Mouse (Mus musculus): ENCODE results near the gene Ttc8. TPM values are rescaled to one million over a fixed set of nuclear protein-coding genes. Genes with fewer than 3 reads are reported as not detected.

Gene Ttc8
- polyA plus RNA-seq, 1 experiment from 2014 or later = 6.9 TPM

- no peaks in the 10 kb centered on the region for H3K9me3 ChIP-seq (ENCODE audit: control insufficient read depth)
- no peak overlapping the region for H3K4me3 ChIP-seq (ENCODE audit: low read depth, low read length)
- no peak overlapping the region for H3K27ac ChIP-seq (ENCODE audit: low read depth, low read length)
- H3K27me3 ChIP-seq (replicated peaks; ENCODE audit: control insufficient read depth, insufficient read depth, low read length) = no peaks in the 10 kb centered on the region
- WGBS = 83% methylated on average over 4 of the region's 4 CpGs
- H3K36me3 ChIP-seq (ENCODE audit: control insufficient read depth, insufficient read depth) = no peaks in the 10 kb centered on the region
- H3K9ac ChIP-seq (ENCODE audit: low read depth, low read length) = no peak overlapping the region
- no peak for TF ChIP-seq CTCF (IDR thresholded peaks at IDR 0.05; ENCODE audit: low read depth)
- no peak overlapping the region for H3K4me2 ChIP-seq (replicated peaks; ENCODE audit: low read depth)
- ATAC-seq = no peak
- H3K4me1 ChIP-seq (replicated peaks; ENCODE audit: control insufficient read depth, insufficient read depth, low read length) = no peaks in the 10 kb centered on the region
Measured at GRCm38 (mm10) chr12:98961415-98961814, 41.0 kb downstream of the Ttc8 start.

GRCm38 (mm10) chr12:98965441-98966135 is 45.2 kb downstream of the Ttc8 start:
- Histone ChIP-seq H3K4me2 (replicated peaks; ENCODE audit: low read depth) (no peak overlapping the region), H3K4me3 (ENCODE audit: low read depth, low read length) (no peak overlapping the region), H3K4me1 (replicated peaks; ENCODE audit: control insufficient read depth, insufficient read depth, low read length) (no peaks in the 10 kb centered on the region), H3K27me3 (replicated peaks; ENCODE audit: control insufficient read depth, insufficient read depth, low read length) (no peaks in the 10 kb centered on the region), H3K9me3 (ENCODE audit: control insufficient read depth) (no peaks in the 10 kb centered on the region), H3K9ac (ENCODE audit: low read depth, low read length) (no peak overlapping the region), H3K36me3 (ENCODE audit: control insufficient read depth, insufficient read depth) (no peaks in the 10 kb centered on the region), H3K27ac (ENCODE audit: low read depth, low read length) (no peak overlapping the region)
- 60% methylated on average over 4 of the region's 4 CpGs for WGBS
- ATAC-seq = peak; percentile 78
- no peak for TF ChIP-seq CTCF (IDR thresholded peaks at IDR 0.05; ENCODE audit: low read depth)

GRCm38 (mm10) chr12:98972291-98972690 is 51.9 kb downstream of the Ttc8 start:
- no peak for ATAC-seq
- no peak overlapping the region for H3K27ac ChIP-seq (ENCODE audit: low read depth, low read length)
- H3K27me3 ChIP-seq (replicated peaks; ENCODE audit: control insufficient read depth, insufficient read depth, low read length) = no peaks in the 10 kb centered on the region
- no peaks in the 10 kb centered on the region for H3K9me3 ChIP-seq (ENCODE audit: control insufficient read depth)
- no peak overlapping the region for H3K4me3 ChIP-seq (ENCODE audit: low read depth, low read length)
- H3K4me2 ChIP-seq (replicated peaks; ENCODE audit: low read depth) = no peak overlapping the region
- H3K36me3 ChIP-seq (ENCODE audit: control insufficient read depth, insufficient read depth) = peaks cover 6% of the 10 kb centered on the region; the same call in 1 of the 2 replicates
- H3K9ac ChIP-seq (ENCODE audit: low read depth, low read length) = no peak overlapping the region
- WGBS = 96% methylated on average over 3 of the region's 3 CpGs
- H3K4me1 ChIP-seq (replicated peaks; ENCODE audit: control insufficient read depth, insufficient read depth, low read length) = no peaks in the 10 kb centered on the region
- TF ChIP-seq CTCF (IDR thresholded peaks at IDR 0.05; ENCODE audit: low read depth) = no peak

GRCm38 (mm10) chr12:98973461-98973860 is 53.1 kb downstream of the Ttc8 start:
- H3K27ac ChIP-seq (ENCODE audit: low read depth, low read length) = no peak overlapping the region
- H3K4me3 ChIP-seq (ENCODE audit: low read depth, low read length) = no peak overlapping the region
- no peak overlapping the region for H3K9ac ChIP-seq (ENCODE audit: low read depth, low read length)
- no peak overlapping the region for H3K4me2 ChIP-seq (replicated peaks; ENCODE audit: low read depth)
- WGBS = 87% methylated on average over 10 of the region's 10 CpGs
- no peak for TF ChIP-seq CTCF (IDR thresholded peaks at IDR 0.05; ENCODE audit: low read depth)
- H3K27me3 ChIP-seq (replicated peaks; ENCODE audit: control insufficient read depth, insufficient read depth, low read length) = no peaks in the 10 kb centered on the region
- no peak for ATAC-seq
- H3K9me3 ChIP-seq (ENCODE audit: control insufficient read depth) = no peaks in the 10 kb centered on the region
- H3K36me3 ChIP-seq (ENCODE audit: control insufficient read depth, insufficient read depth) = peaks cover 6% of the 10 kb centered on the region; the same call in 1 of the 2 replicates
- no peaks in the 10 kb centered on the region for H3K4me1 ChIP-seq (replicated peaks; ENCODE audit: control insufficient read depth, insufficient read depth, low read length)

GRCm38 (mm10) chr12:98974157-98974804 is 53.9 kb downstream of the Ttc8 start:
- Histone ChIP-seq H3K9ac (ENCODE audit: low read depth, low read length) (no peak overlapping the region), H3K27me3 (replicated peaks; ENCODE audit: control insufficient read depth, insufficient read depth, low read length) (no peaks in the 10 kb centered on the region), H3K27ac (ENCODE audit: low read depth, low read length) (no peak overlapping the region), H3K4me2 (replicated peaks; ENCODE audit: low read depth) (no peak overlapping the region), H3K4me1 (replicated peaks; ENCODE audit: control insufficient read depth, insufficient read depth, low read length) (no peaks in the 10 kb centered on the region), H3K9me3 (ENCODE audit: control insufficient read depth) (no peaks in the 10 kb centered on the region), H3K4me3 (ENCODE audit: low read depth, low read length) (no peak overlapping the region), H3K36me3 (ENCODE audit: control insufficient read depth, insufficient read depth) (peaks cover 6% of the 10 kb centered on the region; the same call in 1 of the 2 replicates)
- no peak for TF ChIP-seq CTCF (IDR thresholded peaks at IDR 0.05; ENCODE audit: low read depth)
- ATAC-seq = no peak
- 52% methylated on average over 12 of the region's 12 CpGs for WGBS

- Histone ChIP-seq H3K27me3 (replicated peaks; ENCODE audit: control insufficient read depth, insufficient read depth, low read length) (no peaks in the 10 kb centered on the region), H3K4me2 (replicated peaks; ENCODE audit: low read depth) (no peak overlapping the region), H3K9ac (ENCODE audit: low read depth, low read length) (no peak overlapping the region), H3K4me3 (ENCODE audit: low read depth, low read length) (no peak overlapping the region), H3K27ac (ENCODE audit: low read depth, low read length) (no peak overlapping the region), H3K4me1 (replicated peaks; ENCODE audit: control insufficient read depth, insufficient read depth, low read length) (no peaks in the 10 kb centered on the region), H3K9me3 (ENCODE audit: control insufficient read depth) (no peaks in the 10 kb centered on the region), H3K36me3 (ENCODE audit: control insufficient read depth, insufficient read depth) (peaks cover 6% of the 10 kb centered on the region; the same call in 1 of the 2 replicates)
- no peak for ATAC-seq
- 96% methylated on average over 3 of the region's 3 CpGs for WGBS
- TF ChIP-seq CTCF (IDR thresholded peaks at IDR 0.05; ENCODE audit: low read depth) = no peak
Measured at GRCm38 (mm10) chr12:98981081-98981480, 60.7 kb downstream of the Ttc8 start.
